In genomic region chr10:75148295-75148694, GRCm38 (mm10) we compare ENCODE assay signal across 14 mouse cellular contexts.
DNase-seq lines count a peak whose midpoint lies in the region; ATAC-seq lines count a peak whose summit lies in the region.
"Had no signal": no experiment of that assay in that cellular context is flagged by ENCODE, and none has a peak within 500 bp of the region (broad histone marks: within the 10 kb centered on the region; RNA-seq: fewer than 3 reads in every experiment).

No protein-coding gene starts in this region.

- no peak for ATAC-seq in heart, embryonic 11.5 days (replicated peaks; ENCODE audit: insufficient number of reproducible peaks, low FRiP score, low TSS enrichment)
- ATAC-seq in granulocyte monocyte progenitor cell, adult 5-6 weeks (replicated peaks; ENCODE audit: poor library complexity, severe bottlenecking): no peak
- ATAC-seq: forebrain, embryonic 13.5 days; Patski had no signal

- H3K4me1 ChIP-seq in heart, embryonic 11.5 days (ENCODE audit: control insufficient read depth, insufficient read depth, low read length): peaks cover 10% of the 10 kb centered on the region; the same call in 1 of the 2 replicates
- H3K4me1 ChIP-seq: forebrain, embryonic 13.5 days had no signal

- H3K27ac ChIP-seq in heart, embryonic 11.5 days (ENCODE audit: low read depth, low read length): no peak overlapping the region
- H3K27ac ChIP-seq: forebrain, embryonic 13.5 days; hindbrain, embryonic 13.5 days had no signal

- peak; percentile 93 for DNase-seq in heart, adult 11 months
- DNase-seq in urinary bladder, postnatal 14 days (ENCODE audit: low spot score): peak; percentile 15
- no peak for DNase-seq in urinary bladder, postnatal 25 days (ENCODE audit: low spot score)
- DNase-seq in retina, adult 2 months (ENCODE audit: low read depth, low spot score): peak; percentile 46
- DNase-seq in frontal cortex, postnatal 25 days (ENCODE audit: low spot score in 2 of 2): no peak
- DNase-seq: adrenal gland, postnatal 36 days; cerebellum, postnatal 10 days; layer of hippocampus, postnatal 36 days; liver had no signal

- H3K4me3 ChIP-seq in heart, embryonic 11.5 days (ENCODE audit: low read depth, low read length): no peak overlapping the region
- H3K4me3 ChIP-seq: forebrain, embryonic 13.5 days; hindbrain, embryonic 13.5 days had no signal

- peaks cover 4% of the 10 kb centered on the region for H3K36me3 ChIP-seq in heart, embryonic 11.5 days (ENCODE audit: control insufficient read depth, insufficient read depth, low read length)

- H3K4me2 ChIP-seq in heart, embryonic 11.5 days: no peak overlapping the region
- H3K4me2 ChIP-seq: forebrain, embryonic 13.5 days; hindbrain, embryonic 13.5 days had no signal

- no peak overlapping the region for H3K9ac ChIP-seq in heart, embryonic 11.5 days (ENCODE audit: low read depth, low read length)
- H3K9ac ChIP-seq: forebrain, embryonic 13.5 days; hindbrain, embryonic 13.5 days had no signal

- H3K27me3 ChIP-seq in heart, embryonic 11.5 days (ENCODE audit: control insufficient read depth, insufficient read depth, low read length): peaks cover 17% of the 10 kb centered on the region
- H3K27me3 ChIP-seq: forebrain, embryonic 13.5 days; hindbrain, embryonic 13.5 days; Patski had no signal

- no peaks in the 10 kb centered on the region for H3K9me3 ChIP-seq in heart, embryonic 11.5 days (replicated peaks; ENCODE audit: control insufficient read depth, low read length)
- H3K9me3 ChIP-seq: forebrain, embryonic 13.5 days; hindbrain, embryonic 13.5 days had no signal

- 38% methylated on average over 6 of the region's 6 CpGs for whole genome bisulfite sequencing in heart, embryonic 11.5 days (ENCODE audit: insufficient replicate concordance)

Comparison
In these comparisons a context has a peak if more than half of its experiments do, and no peak if none do; other contexts are left out.
1. DNase-seq: peak in heart, adult 11 months (single experiment), urinary bladder, postnatal 14 days (single experiment) and retina, adult 2 months (single experiment); none in urinary bladder, postnatal 25 days (single experiment) and frontal cortex, postnatal 25 days (0 of 2).